Mouse (Mus musculus) heart, postnatal 14 days (tissue): Measurements from ENCODE around the gene Gimap3. TPM values are rescaled to one million over a fixed set of nuclear protein-coding genes. Genes with fewer than 3 reads are reported as not detected.

ENCODE experiments used
- total RNA-seq, 2 experiments: library from RNA; stranded (reverse); gene quantifications; 2 replicates each; pipeline ENCODE4 v1.2.3; 2021

Gene Gimap3
- total RNA-seq, 2 experiments from 2014 or later = 0.67 to 0.68 TPM

Other genes starting within 250 kb of the Gimap3 start
- 10 to 100 TPM; 17.2 to 18.2 TPM for gene Atp6v0e2, start 233.2 kb downstream of the Gimap3 start, total RNA-seq
- gene Lrrc61, start 216.1 kb downstream of the Gimap3 start, total RNA-seq = 10 to 100 TPM; 12.9 to 14.5 TPM
- gene Rarres2, start 198.1 kb downstream of the Gimap3 start, total RNA-seq = 10 to 100 TPM; 87.7 to 93.2 TPM
- not detected for gene Gm45021, start 181.2 kb downstream of the Gimap3 start, total RNA-seq
- gene Repin1, start 177.0 kb downstream of the Gimap3 start, total RNA-seq = 10 to 100 TPM; 24.0 to 27.5 TPM
- gene Gm44965, start 176.9 kb downstream of the Gimap3 start, total RNA-seq = not detected
- gene Zfp775, start 168.8 kb downstream of the Gimap3 start, total RNA-seq = 1 to 10 TPM; 8.2 to 8.3 TPM
- under 1 TPM; 0.24 to 0.67 TPM for gene AI854703, start 144.1 kb downstream of the Gimap3 start, total RNA-seq
- gene Gimap8, start 123.6 kb downstream of the Gimap3 start, total RNA-seq = 10 to 100 TPM in 1 of 2 experiments, 1 to 10 TPM in 1; 8.6 to 11.0 TPM
- gene Gimap9, start 94.7 kb downstream of the Gimap3 start, total RNA-seq = 1 to 10 TPM; 4.2 to 6.4 TPM
- 10 to 100 TPM; 32.2 to 42.6 TPM for gene Gimap4, start 86.3 kb downstream of the Gimap3 start, total RNA-seq
- gene Gimap6, start 62.6 kb downstream of the Gimap3 start, total RNA-seq = 10 to 100 TPM; 48.0 to 53.9 TPM
- gene Gm28053, start 52.2 kb downstream of the Gimap3 start, total RNA-seq = 1 to 10 TPM; 3.5 to 7.9 TPM
- under 1 TPM; 0.22 to 0.24 TPM for gene Gimap7, start 52.2 kb downstream of the Gimap3 start, total RNA-seq
- gene Gimap1, start 31.8 kb downstream of the Gimap3 start, total RNA-seq = 10 to 100 TPM; 14.6 to 15.7 TPM
- 1 to 10 TPM; 8.3 to 9.0 TPM for gene Gimap5, start 24.7 kb downstream of the Gimap3 start, total RNA-seq
- gene Tmem176a, start 70.1 kb upstream of the Gimap3 start, total RNA-seq = 10 to 100 TPM; 18.7 to 23.8 TPM
- 10 to 100 TPM; 62.5 to 63.9 TPM for gene Tmem176b, start 70.6 kb upstream of the Gimap3 start, total RNA-seq
- gene Aoc1, start 102.0 kb upstream of the Gimap3 start, total RNA-seq = not detected
- gene 1600015I10Rik, start 159.0 kb upstream of the Gimap3 start, total RNA-seq = not detected
- gene Doxl2, start 204.1 kb upstream of the Gimap3 start, total RNA-seq = not detected
- not detected for gene Svs1, start 216.0 kb upstream of the Gimap3 start, total RNA-seq